Mouse (Mus musculus): ENCODE data around the gene Usp4.

- TF ChIP-seq CTCF (IDR thresholded peaks at IDR 0.05; ENCODE audit: borderline replicate concordance, insufficient read depth, low read depth, low read length) (no peak), POLR2A (IDR thresholded peaks at IDR 0.05; ENCODE audit: borderline replicate concordance, insufficient read depth, low read length) (no peak)
These were observed 3.8 kb upstream of the Usp4 start for GRCm38 (mm10) chr9:108343835-108344234.
